In the genomic region with DNA sequence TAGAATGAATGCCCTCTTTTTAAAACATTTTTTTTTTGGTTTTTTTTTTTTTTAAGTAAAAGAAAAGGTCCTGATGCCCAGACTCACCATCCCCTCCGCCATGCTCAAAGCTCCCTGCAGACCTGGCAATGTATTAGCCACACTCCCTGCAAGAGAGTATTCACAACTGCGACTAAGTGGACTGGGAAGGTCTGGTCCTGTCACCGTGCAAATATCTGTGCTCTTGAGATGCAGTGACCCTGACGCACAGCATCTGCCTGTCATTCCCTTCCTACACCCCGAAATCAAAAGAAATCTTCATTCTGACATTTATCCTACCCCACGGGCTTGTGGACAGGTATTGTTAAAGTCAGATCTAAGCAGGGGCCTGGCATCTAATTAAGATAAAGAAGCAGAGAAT, we compare ENCODE assay signal across 21 mouse cellular contexts.
"Had no signal": no experiment of that assay in that cellular context is flagged by ENCODE, and none has a peak within 500 bp of the region (broad histone marks: within the 10 kb centered on the region; RNA-seq: fewer than 3 reads in every experiment).

No protein-coding gene starts in this region.

- DNase-seq: kidney, adult 9 months; kidney, postnatal 14 days; kidney, postnatal 4 days; left cerebral cortex, postnatal 4 days; liver, postnatal 0 days; lung, embryonic 14.5 days; right cerebral cortex, adult 18-20 months; right cerebral cortex, postnatal 14 days; right cerebral cortex, postnatal 4 days; thymus, adult 2 months; thymus, postnatal 14 days; thymus, postnatal 4 days had no signal

- ATAC-seq: liver, postnatal 0 days; lung, postnatal 0 days had no signal

- H3K9ac ChIP-seq: limb, embryonic 12.5 days; limb, embryonic 15.5 days; liver, embryonic 14.5 days; liver, postnatal 0 days; lung, embryonic 14.5 days; neural tube, embryonic 13.5 days had no signal

- H3K4me2 ChIP-seq: limb, embryonic 12.5 days; limb, embryonic 15.5 days; liver, embryonic 11.5 days; lung, embryonic 14.5 days; neural tube, embryonic 13.5 days had no signal

- H3K27ac ChIP-seq: limb, embryonic 12.5 days; limb, embryonic 15.5 days; liver, embryonic 14.5 days; macrophage; neural tube, embryonic 13.5 days; stomach, postnatal 0 days had no signal

- H3K36me3 ChIP-seq: limb, embryonic 12.5 days; limb, embryonic 15.5 days; neural tube, embryonic 13.5 days had no signal

- H3K9me3 ChIP-seq: limb, embryonic 15.5 days; neural tube, embryonic 13.5 days had no signal

- H3K4me3 ChIP-seq: limb, embryonic 12.5 days; limb, embryonic 15.5 days; myocyte; neural tube, embryonic 13.5 days had no signal
